Mouse (Mus musculus): ENCODE data around the gene Rnf213.

- TF ChIP-seq POLR2A (IDR thresholded peaks at IDR 0.05; ENCODE audit: borderline replicate concordance, control insufficient read depth, low read depth, low read length): no peak
- TF ChIP-seq CTCF (IDR thresholded peaks at IDR 0.05; ENCODE audit: control insufficient read depth, insufficient read depth, low read length): peak; percentile 96
Measured at GRCm38 (mm10) chr11:119363534-119364145, 29.3 kb upstream of the Rnf213 start.

All from bone marrow, adult 2 months (tissue).